9 mouse cellular contexts compared by ENCODE assay signal in genomic region chr12:112987877-112988276, GRCm38 (mm10). TPM values are rescaled to one million over a fixed set of nuclear protein-coding genes. Genes with fewer than 3 reads are reported as not detected.
DNase-seq lines count a peak whose midpoint lies in the region; ATAC-seq and TF ChIP-seq lines count a peak whose summit lies in the region.
"Had no signal": no experiment of that assay in that cellular context is flagged by ENCODE, and none has a peak within 500 bp of the region (broad histone marks: within the 10 kb centered on the region; RNA-seq: fewer than 3 reads in every experiment).

No protein-coding gene starts in this region.

- no peak overlapping the region for H3K9ac ChIP-seq in midbrain, postnatal 0 days (replicated peaks; ENCODE audit: low read length, poor library complexity, severe bottlenecking)
- H3K9ac ChIP-seq in embryonic facial prominence, embryonic 11.5 days (replicated peaks; ENCODE audit: low read length) = no peak overlapping the region
- H3K9ac ChIP-seq: liver, embryonic 15.5 days had no signal

- WGBS in midbrain, postnatal 0 days = 76% methylated on average over 6 of the region's 6 CpGs
- 72% methylated on average over 6 of the region's 6 CpGs for WGBS in midbrain, embryonic 10.5 days
- WGBS in embryonic facial prominence, embryonic 11.5 days = 73% methylated on average over 6 of the region's 6 CpGs

- no peak overlapping the region for H3K4me2 ChIP-seq in midbrain, postnatal 0 days (ENCODE audit: low read depth, low read length, poor library complexity, severe bottlenecking)
- H3K4me2 ChIP-seq in embryonic facial prominence, embryonic 11.5 days (ENCODE audit: low read depth, low read length) = no peak overlapping the region
- H3K4me2 ChIP-seq: liver, embryonic 15.5 days had no signal

- H3K27ac ChIP-seq in midbrain, postnatal 0 days (ENCODE audit: low read depth, low read length) = no peak overlapping the region
- no peak overlapping the region for H3K27ac ChIP-seq in midbrain, embryonic 10.5 days (replicated peaks)
- no peak overlapping the region for H3K27ac ChIP-seq in embryonic facial prominence, embryonic 11.5 days (replicated peaks; ENCODE audit: low read depth, low read length)
- H3K27ac ChIP-seq: liver, embryonic 15.5 days had no signal

- H3K4me3 ChIP-seq in midbrain, postnatal 0 days (ENCODE audit: low read depth, low read length) = no peak overlapping the region
- no peak overlapping the region for H3K4me3 ChIP-seq in midbrain, embryonic 10.5 days
- no peak overlapping the region for H3K4me3 ChIP-seq in embryonic facial prominence, embryonic 11.5 days (ENCODE audit: low read depth, low read length)
- H3K4me3 ChIP-seq: liver, embryonic 15.5 days had no signal

- no peaks in the 10 kb centered on the region for H3K4me1 ChIP-seq in midbrain, postnatal 0 days (ENCODE audit: insufficient read depth, low read length)
- H3K4me1 ChIP-seq in midbrain, embryonic 10.5 days = no peaks in the 10 kb centered on the region
- H3K4me1 ChIP-seq in embryonic facial prominence, embryonic 11.5 days (ENCODE audit: control insufficient read depth, insufficient read depth, low read length) = no peaks in the 10 kb centered on the region

- H3K9me3 ChIP-seq in midbrain, postnatal 0 days (ENCODE audit: low read length) = no peaks in the 10 kb centered on the region
- no peaks in the 10 kb centered on the region for H3K9me3 ChIP-seq in midbrain, embryonic 10.5 days (replicated peaks)
- H3K9me3 ChIP-seq in embryonic facial prominence, embryonic 11.5 days (replicated peaks; ENCODE audit: control insufficient read depth, low read length) = no peaks in the 10 kb centered on the region
- H3K9me3 ChIP-seq: liver, embryonic 15.5 days had no signal

- DNase-seq in embryo, embryonic 10.5 days (ENCODE audit: low spot score) = peak; percentile 20
- no peak for DNase-seq in embryo, embryonic 9.5 days (ENCODE audit: extremely low spot score)
- no peak for DNase-seq in midbrain, postnatal 0 days (ENCODE audit: low spot score)
- no peak for DNase-seq in midbrain, embryonic 10.5 days (ENCODE audit: low spot score)
- DNase-seq in embryonic facial prominence, embryonic 11.5 days (ENCODE audit: low spot score) = peak; percentile 31
- DNase-seq in spleen, postnatal 10 days (ENCODE audit: low spot score in 2 of 2) = peak; percentile 44 to 80
- DNase-seq in cerebellum, adult 11 months = no peak
- DNase-seq in frontal cortex, postnatal 14 days (ENCODE audit: low spot score in 2 of 2) = no peak

- TF ChIP-seq CTCF in midbrain, postnatal 0 days (IDR thresholded peaks at IDR 0.05) = peak; percentile 59

- no peak for ATAC-seq in midbrain, postnatal 0 days (ENCODE audit: low FRiP score)
- ATAC-seq in embryonic facial prominence, embryonic 11.5 days (replicated peaks; ENCODE audit: insufficient number of reproducible peaks, low FRiP score, low TSS enrichment, low read depth) = no peak

- no peaks in the 10 kb centered on the region for H3K27me3 ChIP-seq in midbrain, postnatal 0 days (ENCODE audit: insufficient read depth, low read length)
- H3K27me3 ChIP-seq in midbrain, embryonic 10.5 days (ENCODE audit: low read depth, poor library complexity, severe bottlenecking) = no peaks in the 10 kb centered on the region
- H3K27me3 ChIP-seq in embryonic facial prominence, embryonic 11.5 days (ENCODE audit: control insufficient read depth, insufficient read depth, low read length) = no peaks in the 10 kb centered on the region
- H3K27me3 ChIP-seq: liver, embryonic 15.5 days had no signal

- peaks cover 36% of the 10 kb centered on the region for H3K36me3 ChIP-seq in midbrain, postnatal 0 days (ENCODE audit: insufficient read depth, low read length)
- H3K36me3 ChIP-seq in midbrain, embryonic 10.5 days = peaks cover 83% of the 10 kb centered on the region
- H3K36me3 ChIP-seq in embryonic facial prominence, embryonic 11.5 days (replicated peaks; ENCODE audit: control insufficient read depth, insufficient read depth, low read depth, low read length) = peaks cover 7% of the 10 kb centered on the region

RNA-seq across cellular contexts. Expression of gene Btbd6, which starts 11.6 kb away (rescaled TPM):
- 79.0 and 81.6 TPM in 2 replicates for total RNA-seq in midbrain, postnatal 0 days (2014; rRNA removed)
- polyA plus RNA-seq in midbrain, postnatal 0 days (2015; fragmentation: Nextera tagmentation; extraction: Ambion mirVana) = 58.4 and 61.9 TPM in 2 replicates
- polyA plus RNA-seq in midbrain, embryonic 10.5 days (2016; fragmentation: Nextera tagmentation; extraction: Ambion mirVana) = 20.5 and 22.7 TPM in 2 replicates
- polyA plus RNA-seq in embryonic facial prominence, embryonic 11.5 days (2014; fragmentation: Nextera tagmentation; extraction: Ambion mirVana) = 19.0 and 19.7 TPM in 2 replicates

RNA-seq across cellular contexts. Expression of gene Brf1, which starts 12.6 kb away (rescaled TPM):
- total RNA-seq in midbrain, postnatal 0 days (2014; rRNA removed) = 42.1 and 51.3 TPM in 2 replicates
- 34.9 and 39.0 TPM in 2 replicates for polyA plus RNA-seq in midbrain, postnatal 0 days (2015; fragmentation: Nextera tagmentation; extraction: Ambion mirVana)
- polyA plus RNA-seq in midbrain, embryonic 10.5 days (2016; fragmentation: Nextera tagmentation; extraction: Ambion mirVana) = 51.6 and 58.2 TPM in 2 replicates
- 48.5 and 50.8 TPM in 2 replicates for polyA plus RNA-seq in embryonic facial prominence, embryonic 11.5 days (2014; fragmentation: Nextera tagmentation; extraction: Ambion mirVana)

RNA-seq across cellular contexts. Expression of gene Pacs2, which starts 26.4 kb away (rescaled TPM):
- total RNA-seq in midbrain, postnatal 0 days (2014; rRNA removed) = 133 and 162 TPM in 2 replicates
- polyA plus RNA-seq in midbrain, postnatal 0 days (2015; fragmentation: Nextera tagmentation; extraction: Ambion mirVana) = 22.4 and 25.8 TPM in 2 replicates
- polyA plus RNA-seq in midbrain, embryonic 10.5 days (2016; fragmentation: Nextera tagmentation; extraction: Ambion mirVana) = 17.7 and 22.0 TPM in 2 replicates
- polyA plus RNA-seq in embryonic facial prominence, embryonic 11.5 days (2014; fragmentation: Nextera tagmentation; extraction: Ambion mirVana) = 9.8 and 11.6 TPM in 2 replicates

RNA-seq across cellular contexts. Expression of gene Nudt14, which starts 46.0 kb away (rescaled TPM):
- total RNA-seq in midbrain, postnatal 0 days (2014; rRNA removed) = 23.6 and 25.8 TPM in 2 replicates
- polyA plus RNA-seq in midbrain, postnatal 0 days (2015; fragmentation: Nextera tagmentation; extraction: Ambion mirVana) = 41.8 and 48.0 TPM in 2 replicates
- 66.4 and 76.4 TPM in 2 replicates for polyA plus RNA-seq in midbrain, embryonic 10.5 days (2016; fragmentation: Nextera tagmentation; extraction: Ambion mirVana)
- polyA plus RNA-seq in embryonic facial prominence, embryonic 11.5 days (2014; fragmentation: Nextera tagmentation; extraction: Ambion mirVana) = 75.8 and 83.4 TPM in 2 replicates

RNA-seq across cellular contexts. Expression of gene Jag2, which starts 58.3 kb away (rescaled TPM):
- 88.4 and 94.6 TPM in 2 replicates for total RNA-seq in midbrain, postnatal 0 days (2014; rRNA removed)
- 9.4 and 12.1 TPM in 2 replicates for polyA plus RNA-seq in midbrain, postnatal 0 days (2015; fragmentation: Nextera tagmentation; extraction: Ambion mirVana)
- 2.4 and 2.8 TPM in 2 replicates for polyA plus RNA-seq in midbrain, embryonic 10.5 days (2016; fragmentation: Nextera tagmentation; extraction: Ambion mirVana)
- 3.5 and 5.7 TPM in 2 replicates for polyA plus RNA-seq in embryonic facial prominence, embryonic 11.5 days (2014; fragmentation: Nextera tagmentation; extraction: Ambion mirVana)

Comparison
In these comparisons a context has a peak if more than half of its experiments do, and no peak if none do; other contexts are left out.
1. DNase-seq: peak in embryo, embryonic 10.5 days (single experiment), embryonic facial prominence, embryonic 11.5 days (single experiment) and spleen, postnatal 10 days (2 of 2); none in embryo, embryonic 9.5 days (single experiment), midbrain, postnatal 0 days (single experiment), midbrain, embryonic 10.5 days (single experiment), cerebellum, adult 11 months (single experiment) and frontal cortex, postnatal 14 days (0 of 2).